Mouse (Mus musculus) ES-Bruce4 (cell line): ENCODE data around the gene Tdrd12. TPM values are rescaled to one million over a fixed set of nuclear protein-coding genes. Genes with fewer than 3 reads are reported as not detected.
A peak's percentile ranks its signal among the peaks of the same experiment; 100 is the strongest.

Experiments
- H3K27ac ChIP-seq: 2 replicates; pipeline ENCODE4 v1.5.1; 2012; ENCODE audit warnings: low read length, inconsistent platforms; ENCODE audit not compliant: insufficient read depth
- H3K27me3 ChIP-seq: 2 replicates; pipeline ENCODE4 v1.6.1; 2012; ENCODE audit warnings: mild to moderate bottlenecking, low read length, inconsistent platforms; ENCODE audit not compliant: control insufficient read depth, poor library complexity, insufficient read depth, severe bottlenecking
- H3K36me3 ChIP-seq: 2 replicates; pipeline ENCODE4 v1.6.1; 2012; ENCODE audit warnings: inconsistent platforms, mild to moderate bottlenecking, low read length, moderate library complexity; ENCODE audit not compliant: control insufficient read depth, poor library complexity, insufficient read depth, severe bottlenecking
- H3K4me1 ChIP-seq: one replicate; pipeline ENCODE4 v1.8.1; 2011; ENCODE audit warnings: low read length; ENCODE audit not compliant: control insufficient read depth, insufficient read depth
- H3K4me3 ChIP-seq: 2 replicates; pipeline ENCODE4 v1.5.1; 2011; ENCODE audit warnings: low read depth, mild to moderate bottlenecking, low read length
- H3K9ac ChIP-seq: 2 replicates; pipeline ENCODE4 v1.6.1; 2012; ENCODE audit warnings: low read depth, mild to moderate bottlenecking, inconsistent platforms; ENCODE audit not compliant: poor library complexity, severe bottlenecking
- H3K9me3 ChIP-seq: replicated peaks from 2 replicates; pipeline ENCODE4 v1.6.1; 2012; ENCODE audit warnings: mild to moderate bottlenecking, low read length, inconsistent platforms; ENCODE audit not compliant: control insufficient read depth, poor library complexity, insufficient read depth, severe bottlenecking
- CTCF ChIP-seq: IDR thresholded peaks from one replicate; pipeline ENCODE4 v1.8.1; 2011; ENCODE audit warnings: low read depth, low read length
- EP300 ChIP-seq: IDR thresholded peaks from 2 replicates; pipeline ENCODE4 v1.6.1; 2011; ENCODE audit warnings: low read depth, low read length; ENCODE audit not compliant: insufficient read depth
- POLR2A ChIP-seq: IDR thresholded peaks from one replicate; pipeline ENCODE4 v1.8.1; 2011; ENCODE audit warnings: low read length; ENCODE audit not compliant: insufficient read depth
- polyA plus RNA-seq: library from polyadenylated mRNA; stranded (reverse); fragments of >200 nt; gene quantifications from 2 replicates; pipeline ENCODE4 v1.2.4, GENCODE M21; 2011; ENCODE audit warnings: low read depth; ENCODE audit not compliant: missing spikeins, insufficient read depth, insufficient read length

Gene Tdrd12
- polyA plus RNA-seq, 1 experiment: 75.1 TPM

- H3K9ac ChIP-seq: no peak overlapping the region
- no peaks in the 10 kb centered on the region for H3K9me3 ChIP-seq
- H3K4me3 ChIP-seq: no peak overlapping the region
- H3K36me3 ChIP-seq: 0 out of 2 replicates have a peak, but pooled peaks cover 4% of the 10 kb centered on the region
- H3K27me3 ChIP-seq: no peaks in the 10 kb centered on the region
- TF ChIP-seq POLR2A (no peak), EP300 (no peak), CTCF (no peak)
- H3K4me1 ChIP-seq: no peaks in the 10 kb centered on the region
- H3K27ac ChIP-seq: no peak overlapping the region
Measured at GRCm38 (mm10) chr7:35491005-35491404, 46.5 kb downstream of the Tdrd12 start.

GRCm38 (mm10) chr7:35490186-35490585, 47.4 kb downstream of the Tdrd12 start:
- H3K27ac ChIP-seq: no peak overlapping the region
- TF ChIP-seq EP300 (no peak), POLR2A (no peak), CTCF (no peak)

GRCm38 (mm10) chr7:35486553-35486952, 51.0 kb downstream of the Tdrd12 start:
- H3K9me3 ChIP-seq: no peaks in the 10 kb centered on the region
- H3K4me3 ChIP-seq: no peak overlapping the region
- H3K36me3 ChIP-seq: 0 out of 2 replicates have a peak, but pooled peaks cover 6% of the 10 kb centered on the region
- no peaks in the 10 kb centered on the region for H3K27me3 ChIP-seq
- no peak overlapping the region for H3K27ac ChIP-seq
- TF ChIP-seq POLR2A: no peak
- no peak for TF ChIP-seq CTCF
- TF ChIP-seq EP300: no peak
- no peak overlapping the region for H3K9ac ChIP-seq
- no peaks in the 10 kb centered on the region for H3K4me1 ChIP-seq

More at GRCm38 (mm10) chr7:35490186-35490585, 47.4 kb downstream of the Tdrd12 start:
- Histone ChIP-seq H3K27me3 (no peaks in the 10 kb centered on the region), H3K9me3 (no peaks in the 10 kb centered on the region), H3K4me1 (no peaks in the 10 kb centered on the region), H3K4me3 (no peak overlapping the region), H3K36me3 (0 out of 2 replicates have a peak, but pooled peaks cover 8% of the 10 kb centered on the region), H3K9ac (no peak overlapping the region)

DNA sequence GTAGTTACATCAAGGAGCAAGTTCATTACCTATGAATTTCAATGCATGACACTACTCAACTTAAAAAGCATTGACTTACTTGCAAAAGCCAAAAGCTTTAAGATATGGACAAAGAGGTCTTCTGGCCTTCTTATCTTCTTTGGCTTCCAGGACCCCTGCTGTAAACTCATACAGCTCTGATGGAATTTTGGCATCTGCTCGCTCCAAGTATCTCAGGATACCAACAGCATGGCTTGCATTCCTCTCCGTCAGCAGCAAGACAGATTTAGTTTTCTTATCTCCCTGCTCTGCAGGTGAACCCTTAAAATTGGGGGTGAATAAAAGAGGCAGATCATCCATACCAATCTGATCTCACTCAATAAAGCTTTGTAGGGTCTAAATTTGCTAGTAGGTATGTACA, 52.4 kb downstream of the Tdrd12 start:
- Histone ChIP-seq H3K4me1 (no peaks in the 10 kb centered on the region), H3K4me3 (no peak overlapping the region), H3K27ac (no peak overlapping the region), H3K36me3 (0 out of 2 replicates have a peak, but pooled peaks cover 6% of the 10 kb centered on the region), H3K9me3 (no peaks in the 10 kb centered on the region), H3K27me3 (no peaks in the 10 kb centered on the region), H3K9ac (no peak overlapping the region)
- TF ChIP-seq CTCF (no peak), POLR2A (no peak), EP300 (no peak)

DNA sequence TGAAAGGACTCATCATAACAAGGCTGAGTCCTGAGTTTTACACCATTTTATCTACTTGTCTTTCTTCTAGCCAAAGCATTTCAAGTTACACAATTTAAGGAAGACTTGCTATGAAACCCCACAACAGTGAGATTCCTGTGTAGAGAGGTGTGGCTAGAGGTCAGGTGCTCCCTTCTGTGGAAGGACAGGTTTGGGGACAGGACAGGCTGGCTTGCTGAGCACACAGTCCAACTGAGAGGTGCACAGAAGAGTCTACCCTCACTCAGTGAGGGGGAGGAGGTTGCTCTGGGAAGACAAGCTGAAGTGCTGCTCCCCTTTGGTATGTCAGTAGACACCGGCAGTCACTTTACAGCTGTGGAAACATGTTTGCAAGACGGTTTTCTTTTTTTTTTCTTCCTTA, 61.1 kb downstream of the Tdrd12 start:
- Histone ChIP-seq H3K27me3 (no peaks in the 10 kb centered on the region), H3K4me3 (no peak overlapping the region), H3K9ac (no peak overlapping the region), H3K27ac (no peak overlapping the region), H3K9me3 (no peaks in the 10 kb centered on the region), H3K4me1 (no peaks in the 10 kb centered on the region), H3K36me3 (peaks cover 2% of the 10 kb centered on the region; the same call in 1 of the 2 replicates)
- TF ChIP-seq EP300: no peak
- TF ChIP-seq POLR2A: no peak
- no peak for TF ChIP-seq CTCF

DNA sequence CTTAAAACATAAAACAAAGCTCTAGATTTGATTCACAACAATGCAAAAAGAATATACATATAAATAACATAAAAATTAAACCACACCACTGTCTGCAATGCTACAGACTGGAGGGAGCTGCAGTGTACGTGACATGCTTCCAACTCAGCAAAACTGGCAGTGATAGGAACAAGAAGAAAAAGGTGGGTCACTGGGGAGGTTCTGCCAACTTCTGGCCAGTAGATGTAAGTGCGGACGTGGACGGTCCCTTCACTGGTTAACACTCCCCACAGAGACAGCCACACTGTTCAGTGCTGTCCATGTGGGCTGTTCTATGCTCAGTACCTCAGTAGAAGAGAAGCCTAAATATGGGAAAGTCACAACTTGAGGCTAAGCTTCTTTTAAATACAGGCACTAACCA, 66.8 kb downstream of the Tdrd12 start:
- H3K36me3 ChIP-seq: no peaks in the 10 kb centered on the region
- no peaks in the 10 kb centered on the region for H3K27me3 ChIP-seq
- no peak overlapping the region for H3K27ac ChIP-seq
- no peak overlapping the region for H3K4me3 ChIP-seq
- peaks cover 7% of the 10 kb centered on the region for H3K4me1 ChIP-seq
- no peak for TF ChIP-seq EP300
- peak; percentile 23 for TF ChIP-seq CTCF
- no peak overlapping the region for H3K9ac ChIP-seq
- H3K9me3 ChIP-seq: no peaks in the 10 kb centered on the region
